Mouse (Mus musculus): ENCODE results near the gene Gstt3.

Gene Gstt3

DNA sequence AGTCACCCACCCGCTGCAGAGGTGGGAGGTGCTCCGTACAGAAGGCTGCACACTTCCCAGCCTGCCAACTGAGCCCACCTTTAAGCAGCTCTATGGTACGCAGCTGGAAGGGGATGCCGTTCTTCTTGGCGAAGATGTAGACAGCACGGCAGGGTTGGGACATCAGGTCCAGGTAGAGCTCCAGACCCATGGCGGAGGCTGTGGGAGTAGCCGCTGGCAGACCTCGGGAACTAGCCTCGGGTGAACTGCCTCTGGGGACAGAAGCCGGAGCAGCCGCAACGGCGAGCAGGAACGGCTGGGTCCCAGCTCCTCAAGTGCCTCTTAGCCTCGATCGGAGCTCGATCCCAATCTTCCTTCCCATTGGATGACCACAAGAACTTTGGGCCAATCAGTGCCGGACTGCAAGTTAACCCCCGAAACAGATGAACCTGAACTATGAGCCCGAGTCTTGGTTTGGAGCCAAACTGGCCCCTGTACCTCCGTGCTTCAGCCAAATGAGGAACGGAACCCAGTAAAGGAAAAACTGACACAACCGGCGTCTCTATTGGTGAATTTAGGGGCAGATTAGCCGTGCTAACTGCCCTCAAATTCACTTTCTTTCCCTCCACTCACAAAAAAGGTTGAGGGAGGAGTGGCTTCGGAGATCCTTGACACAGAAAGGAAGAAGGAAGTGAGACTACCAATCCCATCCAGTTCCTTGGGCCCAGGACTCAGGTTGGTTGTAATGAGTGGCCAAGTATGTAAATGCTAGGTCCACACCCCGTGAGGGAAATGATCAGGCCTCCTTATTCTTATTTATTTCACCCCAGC lies at the start of gene Gstt3, which contains the start of gene Gm20441:
Gene Gstt3, minus strand, starts transcription at position 646 of the 810 bp plus-strand sequence.
Gene Gm20441, minus strand, starts transcription at position 186 of the 810 bp plus-strand sequence.
- no peak for DNase-seq

DNA sequence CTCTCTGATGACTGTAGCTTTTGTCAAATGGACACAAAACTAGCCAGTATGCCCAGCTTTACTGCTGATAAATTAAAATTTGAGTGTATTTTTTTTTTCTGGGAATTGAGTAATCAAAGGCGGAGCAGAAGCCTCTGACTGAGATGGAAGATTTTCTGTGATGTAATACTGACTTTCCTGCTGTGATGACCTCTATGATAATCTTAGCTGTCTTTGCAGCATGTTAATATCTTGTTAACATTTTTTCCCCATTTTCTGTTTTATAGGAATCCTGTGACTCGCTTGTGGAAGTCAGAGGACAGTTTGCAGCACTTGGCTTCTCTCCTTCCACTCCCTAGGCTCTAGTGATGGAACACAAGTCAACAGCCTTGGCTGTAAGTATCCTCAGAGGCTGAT lies 49.1 kb upstream of the Gstt3 start:
- no peak for DNase-seq

DNA sequence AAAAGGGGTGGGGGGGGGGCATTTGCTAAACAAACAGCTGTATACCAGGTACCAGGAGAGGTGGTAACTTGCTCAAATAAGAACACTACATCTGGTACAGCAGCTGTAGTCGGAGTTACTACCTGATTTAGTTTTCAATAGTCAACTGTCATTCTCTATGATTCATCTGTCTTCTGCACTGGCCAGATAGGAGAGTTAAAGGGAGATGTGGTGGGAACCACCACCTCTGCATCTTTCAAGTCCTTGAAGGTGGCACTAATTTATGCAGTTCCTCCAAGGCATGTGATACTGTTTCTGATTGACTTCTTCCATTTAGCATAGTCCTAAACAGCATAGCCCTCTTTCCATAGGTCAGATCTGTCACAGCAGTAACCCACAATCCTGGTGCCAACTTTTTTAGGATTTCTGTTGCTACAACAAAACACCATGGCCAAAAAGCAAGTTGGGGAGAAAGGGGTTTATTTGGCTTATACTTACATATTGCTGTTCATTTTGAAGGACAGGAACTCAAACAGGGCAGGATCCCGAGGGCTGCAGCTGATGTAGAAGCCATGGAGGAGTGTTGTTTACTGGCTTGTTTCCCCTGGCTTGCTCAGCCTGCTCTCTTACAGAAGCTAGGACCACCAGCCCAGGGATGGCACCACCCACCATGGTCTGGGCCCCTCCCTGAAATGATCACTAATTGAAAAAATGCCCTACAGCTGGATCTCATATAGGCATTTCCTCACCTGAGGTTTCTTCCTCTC lies 48.5 kb upstream of the Gstt3 start:
- no peak for DNase-seq

DNA sequence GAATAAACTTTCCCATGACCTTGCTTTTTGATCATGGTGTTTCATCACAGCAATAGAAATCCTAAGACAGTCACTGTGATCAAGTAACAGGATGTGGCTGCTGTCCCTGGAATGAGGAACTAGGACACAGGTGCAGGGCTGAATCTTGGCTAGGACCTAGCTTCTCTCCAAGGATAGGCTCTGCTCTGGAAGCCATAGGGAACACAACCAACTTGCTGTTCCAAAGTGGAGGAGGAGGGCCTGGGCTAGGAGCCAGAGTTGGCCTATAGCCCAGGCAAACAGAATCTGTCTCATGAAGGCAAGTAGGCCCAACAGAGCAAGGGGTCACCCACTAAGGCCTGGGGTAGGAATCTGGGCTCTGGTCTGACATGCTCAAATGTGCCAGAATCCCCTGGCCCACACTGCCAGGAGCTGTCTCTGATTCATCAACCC lies 47.3 kb upstream of the Gstt3 start:
- DNase-seq = peak; percentile 73

DNA sequence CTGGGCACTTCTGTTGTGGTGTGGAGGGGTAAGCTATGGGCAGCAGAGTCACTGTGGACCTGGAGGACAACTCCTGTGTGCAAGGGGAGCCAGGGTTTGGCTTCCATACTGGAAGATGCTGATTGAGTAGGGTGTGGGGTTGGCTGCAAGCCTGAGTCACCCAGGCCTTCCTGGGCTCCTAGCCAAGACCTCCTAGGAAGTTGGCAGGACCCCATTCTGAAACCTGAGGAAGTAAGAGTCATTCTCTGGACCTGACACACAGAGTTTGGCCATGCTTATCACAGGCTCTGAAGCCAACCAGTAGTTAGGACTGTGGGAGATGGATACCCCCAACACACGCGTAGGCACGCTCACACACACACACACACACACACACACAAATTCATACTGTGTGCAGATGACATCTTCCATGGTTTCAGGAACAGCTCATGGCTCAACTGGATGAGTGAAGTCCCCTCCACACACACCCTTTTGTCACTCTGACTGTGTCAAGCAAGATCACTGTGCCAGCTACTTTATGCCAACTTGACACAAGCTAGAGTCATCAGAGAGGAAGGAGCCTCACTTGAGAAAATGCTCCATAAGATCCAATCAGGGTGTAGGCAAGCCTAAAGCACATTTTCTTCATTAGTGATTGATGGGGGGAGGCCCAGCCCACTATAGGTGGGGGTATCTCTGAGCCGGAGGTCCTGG lies 46.6 kb upstream of the Gstt3 start:
- peak; percentile 59 for DNase-seq

DNA sequence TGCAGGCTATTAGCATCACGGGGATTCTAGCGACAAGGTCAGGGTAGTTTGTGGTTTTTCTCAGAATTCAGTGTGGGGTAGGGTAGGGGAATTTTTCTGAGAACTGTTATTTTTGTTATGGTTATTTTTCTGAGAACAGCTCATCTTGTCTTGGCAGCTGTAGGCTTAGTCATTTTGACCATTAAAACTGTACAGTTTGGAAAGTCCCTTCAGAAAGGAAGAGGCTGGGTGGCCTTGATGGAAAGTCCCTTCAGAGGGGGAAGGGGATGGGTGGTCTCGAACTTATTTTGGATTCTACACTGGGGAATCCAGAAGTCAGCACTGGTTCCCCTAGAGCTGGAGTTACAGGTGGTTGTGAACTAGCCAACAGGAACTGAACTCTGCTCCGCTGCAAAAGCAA lies 43.3 kb upstream of the Gstt3 start:
- DNase-seq = no peak

DNA sequence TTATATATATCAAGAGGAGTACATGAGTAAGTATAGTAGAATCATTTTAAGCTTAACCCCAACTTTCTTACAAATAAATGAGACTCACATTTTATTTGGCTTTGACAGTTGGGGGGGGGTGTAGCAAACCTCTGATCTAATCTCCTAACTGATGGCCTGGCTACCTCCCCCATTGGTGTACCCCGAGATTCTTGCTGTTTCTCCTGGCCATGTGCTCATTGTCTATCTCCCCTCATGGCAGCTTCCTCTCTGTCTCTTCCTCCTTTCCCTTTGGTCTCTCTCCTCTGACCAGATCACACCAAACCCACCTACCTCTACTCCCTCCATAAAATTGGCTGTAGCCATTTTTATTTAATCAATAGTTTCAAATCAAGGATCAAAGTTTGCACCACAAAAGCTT lies 42.6 kb upstream of the Gstt3 start:
- no peak for DNase-seq

DNA sequence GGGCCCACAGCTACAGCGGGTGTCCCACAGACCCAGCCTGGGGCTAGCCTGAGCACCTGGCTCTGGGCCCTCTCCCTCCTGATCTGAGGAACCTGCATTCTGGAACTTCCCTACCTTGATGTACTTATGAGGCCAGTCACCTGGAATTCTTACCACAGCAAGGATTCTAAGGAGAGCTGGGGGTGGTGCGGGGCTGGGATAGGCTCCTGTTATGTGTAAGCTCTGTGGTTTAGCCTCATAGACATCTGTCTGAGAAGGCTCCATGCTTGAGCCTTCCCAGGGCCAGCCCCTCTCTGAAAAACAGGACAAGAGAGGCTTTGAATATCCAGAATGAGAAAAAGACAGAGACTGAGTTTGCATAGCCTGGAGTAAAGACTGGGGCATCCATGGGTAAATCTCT lies 41.2 kb upstream of the Gstt3 start, which contains the start of gene Gstt4:
Gene Gstt4, minus strand, starts transcription at position 101 of the 400 bp plus-strand sequence.
- DNase-seq = no peak

DNA sequence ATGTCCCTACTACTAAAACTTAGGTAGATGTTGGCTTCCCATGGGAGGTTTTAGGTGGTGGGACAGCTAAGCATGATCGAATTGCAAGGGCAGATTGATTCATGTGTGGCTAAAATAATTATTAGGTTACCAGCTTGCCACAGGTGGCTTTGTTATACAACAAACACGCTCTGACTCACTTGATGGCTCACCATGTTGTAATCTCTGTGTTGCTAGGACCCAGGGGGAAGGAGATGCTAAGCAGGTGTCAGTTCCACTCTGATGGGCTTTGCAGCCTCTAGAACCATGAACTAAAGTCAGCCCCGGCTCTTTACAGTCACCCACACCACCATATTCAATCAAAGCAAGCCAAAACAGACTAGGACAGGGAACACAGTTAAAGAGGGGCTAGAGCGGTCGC lies 38.7 kb upstream of the Gstt3 start:
- DNase-seq = no peak

DNA sequence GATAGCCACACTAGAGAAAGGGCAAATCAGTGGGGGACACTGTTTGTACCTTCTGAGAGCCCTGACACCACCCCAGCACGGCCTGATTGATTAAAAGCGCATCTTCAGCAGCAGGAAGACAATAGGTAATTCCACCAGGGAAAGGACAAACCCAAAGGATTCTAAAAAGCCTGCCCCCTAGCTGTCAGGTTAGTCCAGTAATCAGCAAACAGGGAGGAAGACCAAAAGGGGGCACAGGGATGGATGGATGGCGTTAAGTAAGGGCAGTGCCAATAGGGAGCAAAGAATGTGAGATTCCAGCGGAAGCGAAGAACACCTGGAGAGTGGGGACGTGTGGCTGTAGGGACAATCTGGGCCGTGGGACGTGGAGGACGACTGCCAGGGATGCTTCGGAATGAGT lies 37.4 kb upstream of the Gstt3 start:
- no peak for DNase-seq

DNA sequence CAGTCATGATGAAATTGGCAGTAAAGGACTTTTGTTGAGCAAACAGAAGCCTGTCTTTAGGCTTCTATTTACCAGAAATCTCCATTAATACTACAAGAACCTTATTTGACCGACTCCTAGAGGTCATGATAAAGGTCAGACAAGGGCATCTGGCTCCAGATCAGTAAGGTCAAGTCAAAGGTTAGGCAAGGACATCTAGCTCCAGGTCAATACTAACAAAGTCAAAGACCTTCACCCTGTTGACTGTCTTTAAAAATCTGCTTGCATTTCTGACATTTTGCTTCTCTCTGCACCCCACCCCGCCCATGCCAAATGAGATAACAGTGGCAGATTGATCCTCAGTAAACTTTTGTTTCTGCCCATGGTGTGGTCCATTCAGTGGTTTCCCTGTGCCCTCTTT lies 23.0 kb upstream of the Gstt3 start:
- DNase-seq = no peak

DNA sequence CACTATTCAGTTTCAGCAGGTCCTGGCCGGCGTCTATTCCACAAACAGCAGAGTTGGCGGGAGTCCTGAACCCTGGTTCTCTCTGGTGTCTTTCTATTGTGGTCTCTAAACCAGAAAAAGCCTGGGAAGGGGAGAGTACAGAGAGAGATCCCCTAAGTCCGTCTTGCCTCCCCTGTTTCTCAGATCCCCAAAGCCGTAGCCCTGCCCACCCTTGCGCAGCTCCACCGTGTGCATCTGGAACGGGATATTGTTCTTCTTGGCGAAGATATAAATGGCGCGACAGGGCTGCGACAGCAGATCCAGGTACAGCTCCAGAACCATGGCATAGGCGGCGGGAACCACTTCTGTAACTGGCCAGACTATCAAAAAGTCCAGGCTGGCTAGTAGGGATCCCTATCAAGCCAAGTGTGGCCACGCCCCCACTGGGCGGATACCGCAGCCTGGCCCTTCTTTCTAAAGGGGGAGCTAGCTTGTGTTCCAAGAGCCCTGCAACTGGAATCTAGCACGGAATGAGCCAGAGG lies 17.0 kb upstream of the Gstt3 start, which contains the start of gene Gstt1:
Gene Gstt1, minus strand, starts transcription at position 409 of the 521 bp plus-strand sequence.
- peak; percentile 68 for DNase-seq

DNA sequence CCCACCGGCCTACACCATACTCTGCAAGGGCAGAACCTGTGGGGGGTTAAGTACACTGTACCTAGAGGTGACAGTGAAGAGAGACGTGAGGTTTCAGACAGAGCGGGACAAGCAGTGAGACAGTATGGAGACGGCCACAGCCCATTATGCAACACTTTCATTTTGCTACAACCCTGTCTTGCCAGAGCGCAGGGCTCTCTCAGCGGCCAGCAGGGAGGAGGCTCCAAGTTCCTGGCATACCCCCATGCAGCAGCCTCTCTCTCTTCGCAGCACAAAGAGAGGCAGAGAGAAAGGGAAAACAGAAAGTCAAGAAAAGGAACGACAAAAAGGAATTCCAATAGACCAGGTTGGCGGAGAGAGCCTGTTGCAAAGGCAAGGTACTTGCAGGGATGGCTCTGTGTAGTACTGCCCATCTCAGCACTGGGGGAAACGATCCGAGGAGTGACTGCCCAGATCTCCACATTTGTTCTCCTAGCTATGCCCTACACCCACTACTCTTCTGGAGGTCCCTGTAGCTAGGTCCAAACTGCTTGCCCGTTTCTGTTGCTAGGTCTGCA lies 16.5 kb upstream of the Gstt3 start:
- DNase-seq = peak; percentile 73

DNA sequence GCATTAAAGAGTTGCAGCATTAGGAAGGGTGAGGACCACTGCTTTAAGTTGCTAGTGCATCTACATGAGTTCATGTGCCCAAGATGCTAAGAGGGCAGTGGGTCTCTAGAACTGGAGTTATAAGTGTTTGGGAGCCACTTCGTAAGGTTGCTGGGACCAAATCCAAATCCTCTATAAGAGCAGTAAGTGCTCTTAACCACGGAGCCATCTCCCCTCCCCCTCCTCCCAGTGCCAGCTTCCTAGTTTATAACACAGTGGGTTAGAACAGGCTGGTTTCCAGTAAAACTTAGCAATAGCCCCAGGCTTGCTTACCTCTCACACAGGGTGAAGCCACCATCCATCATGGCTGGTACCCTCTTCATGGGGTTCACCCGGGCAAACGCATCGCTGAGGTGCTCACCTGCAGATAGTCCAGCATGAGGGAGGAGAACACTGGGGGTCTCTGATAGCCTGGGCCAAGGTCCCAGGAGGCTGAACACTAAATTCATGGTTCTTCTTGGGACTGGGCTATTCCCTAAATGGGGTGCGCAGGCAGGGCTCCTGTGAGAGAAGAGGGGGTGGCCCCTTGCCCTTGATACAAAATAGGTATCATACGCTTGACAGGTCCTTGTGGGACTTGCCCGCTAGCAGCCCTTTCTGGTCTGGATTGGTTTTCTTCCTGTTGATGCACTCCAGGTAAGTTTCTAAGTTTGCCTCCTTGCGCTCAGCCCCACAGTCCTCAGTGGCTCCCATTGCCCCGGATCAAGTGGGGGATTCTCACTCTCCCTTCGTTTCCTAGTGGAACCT lies 15.7 kb upstream of the Gstt3 start:
- peak; percentile 42 for DNase-seq

DNA sequence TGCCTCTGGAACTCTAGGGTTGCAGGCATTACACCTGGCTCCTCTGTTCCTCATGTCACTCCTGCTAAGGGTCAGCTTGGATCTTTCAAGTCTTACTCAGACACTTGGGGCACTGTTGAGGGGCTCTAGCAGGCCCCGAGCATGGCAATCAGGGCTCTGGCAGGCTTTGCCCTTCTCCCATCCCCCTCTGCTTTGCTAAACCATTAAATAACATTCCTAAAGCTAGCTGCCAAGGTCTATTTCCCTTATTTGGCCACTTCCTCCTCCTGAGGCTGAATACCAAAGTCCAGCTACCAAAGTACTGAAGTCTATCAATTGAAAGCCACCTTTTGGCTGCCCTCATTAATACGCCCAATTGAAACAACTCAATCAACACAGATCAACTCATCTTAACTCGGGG lies 13.7 kb upstream of the Gstt3 start:
- no peak for DNase-seq

DNA sequence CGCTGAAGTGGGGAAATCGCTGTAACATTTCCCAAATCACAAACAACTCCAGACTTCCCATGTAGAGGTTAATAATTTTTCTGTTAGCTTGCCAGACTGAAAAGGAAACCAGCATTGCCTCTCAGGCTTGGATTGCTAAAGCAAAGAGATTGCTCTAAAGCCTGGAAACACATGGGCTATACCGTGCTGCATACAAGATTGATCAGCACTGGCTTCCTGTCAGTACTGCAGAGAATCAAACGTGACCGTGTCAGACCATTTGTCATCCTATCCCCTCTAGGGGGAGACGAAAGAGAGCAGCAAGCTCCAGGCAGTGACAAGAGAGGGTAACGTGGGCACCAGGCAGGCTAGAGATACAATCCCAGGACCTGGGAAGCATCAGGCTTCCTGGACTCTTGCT lies 9.6 kb upstream of the Gstt3 start:
- no peak for DNase-seq

DNA sequence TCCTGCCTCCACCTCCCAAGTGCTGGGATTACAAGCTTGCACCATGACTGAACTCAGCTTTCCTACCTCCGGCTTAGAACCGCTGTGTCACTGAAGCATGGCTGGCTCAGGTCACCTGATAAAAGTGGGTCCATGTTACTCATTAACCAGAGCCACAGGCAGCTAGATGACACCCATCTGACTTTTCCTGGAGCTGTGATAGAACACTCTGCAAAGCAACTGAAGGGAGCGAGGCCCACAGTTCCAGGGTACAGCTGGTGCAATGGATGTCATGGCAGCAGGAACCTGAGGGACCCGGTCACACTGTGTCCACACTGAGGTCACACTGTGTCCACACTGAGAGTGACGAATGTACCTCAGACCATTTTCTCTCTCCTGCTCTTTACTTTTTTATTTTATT lies 8.6 kb upstream of the Gstt3 start:
- no peak for DNase-seq

DNA sequence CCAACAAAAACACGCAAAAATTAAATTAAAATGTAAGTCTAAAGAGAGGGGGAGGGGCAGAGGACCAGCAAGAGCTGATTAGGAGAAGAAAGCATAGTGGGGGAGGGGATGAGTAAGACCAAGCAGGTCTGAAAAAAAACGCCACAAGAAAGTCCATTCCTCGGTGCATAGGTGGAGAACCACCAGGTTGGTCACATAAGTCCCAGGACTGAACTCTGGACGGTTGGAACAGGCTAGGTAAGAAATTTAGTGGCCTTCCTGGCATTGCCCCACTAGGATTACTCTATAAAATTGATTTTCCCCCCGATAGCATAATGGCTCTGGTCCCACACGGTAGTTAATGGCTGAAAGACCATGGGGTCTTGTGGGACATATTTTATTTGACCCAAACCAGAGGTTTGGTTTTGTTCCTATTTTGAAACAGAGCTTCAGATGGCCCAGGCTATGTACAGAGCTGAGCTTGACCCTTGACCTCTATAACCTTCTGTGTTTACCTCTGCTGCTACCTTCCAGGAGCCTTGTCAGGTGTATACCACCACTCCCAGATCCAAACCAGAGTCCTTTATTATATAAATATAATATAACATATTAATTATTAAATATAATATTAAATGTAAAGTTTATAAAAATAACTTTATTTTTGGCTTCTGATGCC lies 8.0 kb upstream of the Gstt3 start:
- no peak for DNase-seq

DNA sequence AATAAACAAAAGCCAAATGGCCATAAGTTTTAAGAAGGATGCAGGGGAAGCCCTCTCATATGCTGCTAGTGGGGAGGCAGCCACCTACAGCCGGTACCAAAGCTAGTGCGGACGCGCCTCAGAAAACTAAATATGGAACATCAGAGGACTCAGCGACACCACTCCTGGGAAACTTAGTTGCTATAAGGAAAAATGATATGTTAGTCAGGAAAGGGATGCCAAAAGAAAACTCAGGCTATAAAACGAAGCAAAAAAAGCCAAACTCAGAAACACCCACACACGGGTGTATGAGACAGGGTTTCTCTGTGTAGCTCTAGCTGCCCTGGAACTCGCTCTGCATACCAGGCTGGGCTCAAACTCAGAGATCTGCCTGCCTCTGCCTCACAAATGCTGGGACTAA lies 7.1 kb upstream of the Gstt3 start:
- DNase-seq = no peak

DNA sequence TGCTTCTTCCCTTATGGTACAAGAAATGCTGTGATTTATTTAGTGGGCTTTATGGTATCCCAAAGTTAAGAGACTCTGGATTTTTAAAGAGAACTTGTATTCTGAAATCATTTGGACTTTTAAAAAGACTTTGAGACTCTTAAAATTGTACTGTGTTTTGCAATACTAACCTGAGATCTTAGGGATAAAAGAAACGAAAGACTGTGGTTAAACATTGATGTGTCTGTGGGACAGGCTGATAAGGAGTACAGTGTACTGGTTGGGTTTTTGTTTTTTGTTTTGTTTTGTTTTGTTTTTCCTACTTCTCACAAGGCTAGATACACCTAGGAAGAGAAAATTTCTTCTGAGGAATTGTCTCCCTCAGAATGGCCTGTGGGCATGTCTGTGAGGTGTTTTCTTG lies 4.2 kb upstream of the Gstt3 start:
- no peak for DNase-seq
